Mouse (Mus musculus): Measurements from ENCODE around the gene Pram1.
A peak's percentile ranks its signal among the peaks of the same experiment; 100 is the strongest.

Gene Pram1

DNA sequence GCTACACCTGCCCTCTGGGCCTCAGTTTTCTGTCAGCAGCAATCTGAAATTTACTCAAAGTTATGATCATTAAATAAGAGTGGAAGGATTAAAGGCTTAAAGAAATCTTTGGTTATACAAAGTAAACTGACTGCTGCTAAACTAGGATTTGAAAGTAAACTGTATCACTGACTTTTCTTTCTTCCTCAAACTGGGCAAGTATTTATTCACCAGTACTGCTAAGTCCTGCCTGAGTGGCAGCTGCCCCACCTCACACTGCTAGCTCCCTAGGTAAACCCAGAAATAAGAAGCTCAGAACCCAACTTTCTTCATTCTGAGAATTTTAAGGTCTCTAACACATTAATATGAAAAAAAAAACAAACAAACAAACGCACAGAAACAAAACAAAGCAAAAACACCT lies 36.0 kb downstream of the Pram1 start:
- DNase-seq = no peak

DNA sequence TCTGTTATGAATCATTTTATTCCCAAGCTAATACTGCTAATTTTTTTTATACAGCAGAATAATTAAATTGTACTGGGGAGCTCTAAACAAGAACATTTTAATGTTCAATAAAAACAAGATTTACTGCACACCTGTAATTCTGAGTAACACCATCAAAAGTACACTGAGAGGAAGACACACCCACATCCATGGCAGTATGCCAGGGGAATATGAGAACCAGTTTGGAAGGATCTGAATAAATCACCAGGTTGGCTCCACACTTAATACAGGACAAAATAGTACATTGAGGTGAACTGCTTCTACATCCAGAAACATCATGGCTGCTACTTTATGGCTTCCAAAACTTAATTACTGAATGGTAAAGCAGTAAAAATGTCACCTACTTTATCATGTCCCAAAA lies 37.6 kb downstream of the Pram1 start:
- DNase-seq = no peak

DNA sequence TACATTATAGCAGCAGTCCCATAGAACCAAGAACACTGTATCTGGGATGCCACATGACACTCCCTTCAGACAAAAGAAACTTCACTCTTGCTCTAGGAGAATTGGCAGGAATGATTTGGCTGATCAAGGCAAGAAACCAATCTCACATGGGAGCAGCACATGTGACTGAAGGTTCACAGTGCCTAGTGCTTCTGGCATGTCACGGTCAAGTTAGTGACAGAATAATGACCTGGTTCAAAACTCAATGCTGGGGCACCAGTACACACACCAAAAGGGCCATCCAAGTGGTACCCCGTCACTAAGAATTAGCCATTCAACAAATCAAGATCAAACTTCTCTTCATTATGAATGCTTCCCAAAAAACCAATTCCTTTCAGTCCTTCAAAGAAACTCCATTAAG lies 38.2 kb downstream of the Pram1 start:
- DNase-seq = no peak

- DNase-seq = no peak
Measured at GRCm38 (mm10) chr17:33678771-33679170, 40.9 kb downstream of the Pram1 start.

DNA sequence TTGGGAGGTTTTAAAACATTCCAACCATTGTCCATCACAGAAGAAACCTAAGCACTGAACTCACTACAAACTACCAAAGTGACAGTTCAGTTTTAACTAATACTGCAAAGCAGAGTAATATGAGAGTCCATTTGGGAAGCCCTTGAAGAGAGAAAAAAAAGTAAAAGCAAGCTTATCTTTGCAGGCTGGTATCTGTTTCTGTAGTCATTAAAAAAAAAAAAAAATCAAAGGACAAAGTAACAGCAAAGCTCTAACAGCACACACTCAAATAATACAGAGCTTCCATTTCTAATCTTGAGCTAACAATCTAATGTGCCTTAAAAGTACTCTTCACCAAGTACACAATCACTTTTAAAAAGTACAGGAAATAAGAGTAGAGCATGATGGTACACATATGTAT lies 43.9 kb downstream of the Pram1 start:
- DNase-seq = no peak

DNA sequence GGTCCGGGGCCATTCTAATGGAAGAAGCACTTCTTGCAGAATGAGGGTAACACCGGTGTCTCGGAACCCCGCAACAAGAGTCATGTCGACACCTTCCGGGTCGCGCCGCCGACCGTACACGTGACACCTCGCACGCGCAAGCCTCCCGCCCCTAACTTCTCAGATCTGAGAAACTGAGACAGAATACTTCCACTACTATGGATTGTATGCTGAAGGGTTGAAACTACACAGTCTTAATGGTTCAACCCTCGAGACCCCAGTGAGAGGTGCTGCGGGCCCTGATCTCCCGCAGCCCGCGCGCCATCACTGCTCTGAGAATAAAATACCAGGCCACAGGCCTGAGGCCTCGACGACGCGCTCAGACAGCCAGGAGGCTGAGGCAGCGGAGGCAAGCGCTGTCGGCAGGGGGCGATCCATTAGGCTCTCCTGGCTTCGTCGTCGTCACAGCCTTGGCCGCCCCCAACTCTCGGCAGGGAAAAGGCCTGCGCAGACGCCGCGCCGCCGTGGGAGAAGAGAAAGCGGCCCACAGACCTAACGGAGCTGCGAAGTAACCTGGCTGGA lies 46.9 kb downstream of the Pram1 start:
- peak; percentile 57 for DNase-seq

GRCm38 (mm10) chr17:33685249-33685653 lies 47.4 kb downstream of the Pram1 start:
- peak; percentile 97 for DNase-seq

DNA sequence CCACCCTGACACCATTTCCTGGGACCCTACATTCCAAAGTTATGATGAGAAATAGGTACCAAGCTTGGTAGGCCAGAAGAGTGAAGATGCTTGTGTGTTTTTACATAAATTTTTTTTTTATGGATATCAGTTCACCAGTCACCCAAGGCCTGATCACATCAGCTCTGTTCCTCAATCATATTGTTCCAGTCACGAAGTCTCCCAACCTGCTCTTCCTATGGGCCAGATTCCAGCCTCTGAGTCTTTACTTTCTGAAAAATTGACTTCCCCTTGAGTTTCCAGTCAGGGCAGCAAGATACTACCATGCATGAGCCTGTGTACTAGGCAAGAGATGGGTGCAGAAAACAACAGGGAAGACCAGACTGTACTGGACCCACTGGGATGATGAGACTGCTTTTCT lies 48.9 kb downstream of the Pram1 start, which contains the start of gene Hnrnpm:
TSS of gene Hnrnpm (minus strand) at position 101 of the 400 bp plus-strand sequence.
- no peak for DNase-seq
